Mouse (Mus musculus) neural tube, embryonic 14.5 days (tissue): ENCODE measurements around the gene Mettl17. TPM values are rescaled to one million over a fixed set of nuclear protein-coding genes. Genes with fewer than 3 reads are reported as not detected.
A peak's percentile ranks its signal among the peaks of the same experiment; 100 is the strongest.

Experiments used
- ATAC-seq: fragments of 200-750 bp; cut with Nextera tagmentation; 2 replicates; pipeline ENCODE4 v1.8.0; 2017; ENCODE audit warnings: low read depth, mild to moderate bottlenecking, moderate TSS enrichment, moderate library complexity
- H3K27ac ChIP-seq: fragments of 300-500 bp; sonication (generic); 2 replicates; pipeline ENCODE4 v1.5.1; 2014; ENCODE audit warnings: low read depth, mild to moderate bottlenecking, control low read depth, low read length, moderate library complexity, mixed read lengths
- H3K27me3 ChIP-seq: fragments of 300-500 bp; sonication (generic); 2 replicates; pipeline ENCODE4 v1.6.1; 2014; ENCODE audit warnings: low read length; ENCODE audit not compliant: control insufficient read depth, insufficient read depth
- H3K36me3 ChIP-seq: fragments of 300-500 bp; sonication (generic); 2 replicates; pipeline ENCODE4 v1.6.1; 2014; ENCODE audit warnings: low read length, mixed read lengths; ENCODE audit not compliant: control insufficient read depth, insufficient read depth
- H3K4me1 ChIP-seq: fragments of 300-500 bp; sonication (generic); 2 replicates; pipeline ENCODE4 v1.6.1; 2014; ENCODE audit warnings: low read length; ENCODE audit not compliant: control insufficient read depth, insufficient read depth
- H3K4me2 ChIP-seq: fragments of 300-500 bp; sonication (generic); 2 replicates; pipeline ENCODE4 v1.6.1; 2014; ENCODE audit warnings: mild to moderate bottlenecking, low read depth, low read length, control low read depth
- H3K4me3 ChIP-seq: fragments of 300-500 bp; sonication (generic); 2 replicates; pipeline ENCODE4 v1.5.1; 2014; ENCODE audit warnings: low read depth, low read length, control low read depth, mixed read lengths
- H3K9ac ChIP-seq: fragments of 300-500 bp; sonication (generic); replicated peaks from 2 replicates; pipeline ENCODE4 v1.6.1; 2014; ENCODE audit warnings: low read depth, mild to moderate bottlenecking, control low read depth, low read length, mixed read lengths
- H3K9me3 ChIP-seq: fragments of 300-500 bp; sonication (generic); 2 replicates; pipeline ENCODE4 v1.6.1; 2016; ENCODE audit warnings: low read length; ENCODE audit not compliant: control insufficient read depth
- WGBS: fragments of 180-500 bp; shearing (Covaris S2); extraction: QIAGEN DNeasy Blood & Tissue Kit; methylation state at CpG from one replicate; pipeline ENCODE4 v1.1.7; 2014; 5-methylcytosine and 5-hydroxymethylcytosine counted together
- polyA plus RNA-seq: library from polyadenylated mRNA; unstranded; fragments of >200 nt; fragmentation: Nextera tagmentation; extraction: Ambion mirVana; gene quantifications from 2 replicates; pipeline ENCODE4 v1.2.1, GENCODE M21; 2014

Mettl17 gene
- polyA plus RNA-seq, 1 experiment from 2014 or later = 99.4 TPM

DNA sequence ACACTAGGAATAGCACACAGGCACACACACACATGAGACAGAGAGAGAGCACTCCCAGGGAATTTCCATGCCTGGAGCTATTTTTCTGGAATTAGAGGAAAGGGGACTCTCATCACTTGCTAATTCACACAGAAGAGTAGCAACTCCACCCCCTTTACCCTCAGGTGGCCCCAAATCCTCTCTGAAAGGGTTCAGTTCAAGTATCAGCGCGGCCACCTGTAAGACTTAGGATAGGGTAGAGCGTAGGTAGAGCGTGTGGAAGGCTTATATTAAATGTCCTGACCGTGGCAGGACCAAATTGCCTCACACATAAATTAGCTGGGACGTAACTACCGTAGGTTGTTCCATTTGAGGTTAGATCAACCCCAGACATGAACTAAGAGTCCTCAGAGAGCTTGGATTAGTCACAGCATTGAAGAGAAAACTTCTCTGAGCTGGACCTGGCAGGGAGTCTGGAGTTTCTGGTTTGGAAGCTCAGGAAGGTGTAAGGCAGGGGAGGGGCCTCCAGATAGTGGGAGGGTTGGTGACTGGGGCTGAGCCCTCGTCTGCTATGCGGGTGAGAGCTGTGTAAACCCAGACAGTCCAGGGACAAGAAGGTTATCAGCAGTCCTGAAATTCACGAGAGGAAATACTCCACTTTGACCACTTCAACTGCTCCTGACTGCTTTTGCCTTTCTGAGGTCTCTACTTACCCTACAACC, 8.6 kb downstream of the Mettl17 start:
- H3K27me3 ChIP-seq = no peaks in the 10 kb centered on the region
- no peak overlapping the region for H3K4me3 ChIP-seq
- peaks cover 50% of the 10 kb centered on the region for H3K36me3 ChIP-seq
- no peaks in the 10 kb centered on the region for H3K9me3 ChIP-seq
- no peaks in the 10 kb centered on the region for H3K4me1 ChIP-seq
- H3K9ac ChIP-seq = no peak overlapping the region
- no peak for ATAC-seq
- H3K27ac ChIP-seq = no peak overlapping the region
- H3K4me2 ChIP-seq = no peak overlapping the region
- 38% methylated on average over 10 of the region's 10 CpGs for WGBS

GRCm38 (mm10) chr14:51893809-51894208, 9.2 kb downstream of the Mettl17 start:
- H3K4me1 ChIP-seq = no peaks in the 10 kb centered on the region
- peaks cover 46% of the 10 kb centered on the region for H3K36me3 ChIP-seq
- H3K9ac ChIP-seq = no peak overlapping the region
- no peak overlapping the region for H3K4me3 ChIP-seq
- H3K27me3 ChIP-seq = no peaks in the 10 kb centered on the region
- H3K9me3 ChIP-seq = no peaks in the 10 kb centered on the region
- no peak for ATAC-seq
- 83% methylated on average over 3 of the region's 3 CpGs for WGBS
- no peak overlapping the region for H3K27ac ChIP-seq
- H3K4me2 ChIP-seq = no peak overlapping the region

GRCm38 (mm10) chr14:51895071-51895470, 10.4 kb downstream of the Mettl17 start:
- Histone ChIP-seq H3K27me3 (no peaks in the 10 kb centered on the region), H3K36me3 (peaks cover 33% of the 10 kb centered on the region), H3K9ac (no peak overlapping the region), H3K4me3 (no peak overlapping the region), H3K4me1 (no peaks in the 10 kb centered on the region), H3K27ac (no peak overlapping the region), H3K9me3 (no peaks in the 10 kb centered on the region), H3K4me2 (no peak overlapping the region)
- 86% methylated on average over 14 of the region's 14 CpGs for WGBS
- no peak for ATAC-seq

DNA sequence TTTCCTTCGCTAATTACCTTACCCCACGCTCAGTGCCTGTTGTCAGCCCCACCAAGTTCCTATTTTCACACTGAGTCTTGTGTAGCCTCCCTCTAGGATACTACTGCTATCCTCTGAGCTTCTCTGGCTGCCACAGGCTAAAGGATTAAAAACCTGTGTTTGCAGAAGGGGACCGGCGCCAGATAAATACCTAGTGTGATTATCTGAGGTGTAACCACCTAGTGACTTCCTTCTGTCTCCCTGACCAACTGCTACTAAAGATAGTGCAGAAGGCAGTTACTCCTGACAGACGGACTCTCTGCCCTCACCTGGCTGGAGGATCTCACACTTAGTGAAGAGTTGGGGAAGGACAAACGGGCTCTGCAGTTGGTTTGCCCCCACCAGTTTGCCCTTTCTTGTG, 11.4 kb downstream of the Mettl17 start:
- Histone ChIP-seq H3K9ac (no peak overlapping the region), H3K27me3 (no peaks in the 10 kb centered on the region), H3K9me3 (no peaks in the 10 kb centered on the region), H3K4me1 (no peaks in the 10 kb centered on the region), H3K27ac (no peak overlapping the region), H3K4me2 (no peak overlapping the region), H3K36me3 (peaks cover 24% of the 10 kb centered on the region), H3K4me3 (no peak overlapping the region)
- 90% methylated on average over 6 of the region's 6 CpGs for WGBS
- no peak for ATAC-seq

- WGBS = 77% methylated on average over 8 of the region's 8 CpGs
- H3K9me3 ChIP-seq = no peaks in the 10 kb centered on the region
- H3K27ac ChIP-seq = no peak overlapping the region
- H3K36me3 ChIP-seq = peaks cover 18% of the 10 kb centered on the region
- ATAC-seq = no peak
- no peak overlapping the region for H3K4me2 ChIP-seq
- no peak overlapping the region for H3K4me3 ChIP-seq
- H3K9ac ChIP-seq = no peak overlapping the region
- H3K4me1 ChIP-seq = no peaks in the 10 kb centered on the region
- no peaks in the 10 kb centered on the region for H3K27me3 ChIP-seq
Observed at GRCm38 (mm10) chr14:51896539-51897170, 12.0 kb downstream of the Mettl17 start.

DNA sequence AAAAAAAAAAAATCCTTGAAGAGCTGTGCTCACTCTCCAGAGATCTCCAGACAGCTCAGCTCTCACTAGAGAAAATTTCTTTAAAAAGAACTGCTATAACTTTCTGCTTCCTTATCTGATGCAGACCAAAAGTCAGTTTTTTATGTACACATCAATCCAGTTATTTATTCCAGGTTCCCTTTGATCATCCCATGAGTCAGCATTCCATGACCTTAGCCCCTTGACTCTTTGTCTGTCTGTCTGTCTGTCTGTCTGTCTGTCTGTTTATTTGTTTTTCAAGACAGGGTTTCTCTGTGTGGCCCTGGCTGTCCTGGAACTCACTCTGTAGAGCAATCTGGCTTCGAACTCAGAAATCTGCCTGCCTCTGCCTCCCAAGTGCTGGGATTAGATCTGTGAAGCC, 14.7 kb downstream of the Mettl17 start:
- Histone ChIP-seq H3K4me3 (no peak overlapping the region), H3K27me3 (no peaks in the 10 kb centered on the region), H3K27ac (no peak overlapping the region), H3K4me2 (no peak overlapping the region), H3K9me3 (no peaks in the 10 kb centered on the region), H3K4me1 (no peaks in the 10 kb centered on the region), H3K36me3 (peaks cover 9% of the 10 kb centered on the region; the same call in 1 of the 2 replicates), H3K9ac (no peak overlapping the region)
- WGBS = 92% methylated on average over 1 of the region's 1 CpGs
- ATAC-seq = no peak

DNA sequence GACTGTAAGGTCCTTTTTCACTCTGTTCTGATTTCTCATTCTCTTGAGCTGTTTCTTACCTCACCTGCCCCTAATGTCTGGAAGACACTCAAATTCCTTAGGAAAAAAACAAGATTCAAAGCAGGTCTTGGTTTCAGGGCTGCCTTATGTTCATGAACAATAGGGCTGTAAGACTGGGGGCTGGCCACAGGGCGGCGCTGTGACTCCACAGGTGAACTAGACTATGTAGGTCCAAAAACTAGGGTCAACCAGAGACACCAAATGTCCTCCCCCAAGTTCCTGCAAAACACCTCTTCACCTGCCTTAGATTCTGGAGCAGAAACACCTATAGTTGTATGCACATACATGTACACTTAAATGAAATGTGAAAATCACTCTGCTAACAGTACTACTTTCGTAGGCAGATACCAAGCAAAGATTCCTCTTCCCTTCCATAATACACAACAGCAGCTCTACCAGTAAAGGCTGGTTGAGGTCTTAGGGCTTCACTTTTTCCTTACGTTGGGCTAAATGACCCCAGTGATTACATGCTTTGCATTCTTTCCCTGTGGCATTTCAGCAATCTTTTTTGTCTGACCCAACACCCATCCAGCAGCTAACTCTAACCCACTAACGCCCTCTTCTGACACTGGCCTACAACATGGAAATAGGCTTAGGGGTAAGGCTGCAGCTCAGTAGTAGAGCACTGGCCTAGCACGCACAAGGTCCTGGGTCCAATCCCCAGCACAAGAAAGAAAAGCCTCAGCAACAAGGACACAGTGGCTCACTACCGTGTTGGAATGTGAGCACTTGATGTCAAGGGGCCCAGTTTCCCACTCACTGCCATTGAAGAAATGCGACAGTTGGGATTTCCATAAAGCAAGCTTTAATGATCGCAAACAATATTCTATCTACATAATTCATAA, 18.4 kb downstream of the Mettl17 start:
- Histone ChIP-seq H3K4me2 (no peak overlapping the region), H3K9me3 (no peaks in the 10 kb centered on the region), H3K4me1 (no peaks in the 10 kb centered on the region), H3K9ac (no peak overlapping the region), H3K27ac (no peak overlapping the region), H3K36me3 (no peaks in the 10 kb centered on the region), H3K27me3 (no peaks in the 10 kb centered on the region), H3K4me3 (no peak overlapping the region)
- ATAC-seq = peak; percentile 80
- 61% methylated on average over 9 of the region's 9 CpGs for WGBS

GRCm38 (mm10) chr14:51903782-51904181, 19.1 kb downstream of the Mettl17 start:
- H3K9ac ChIP-seq = no peak overlapping the region
- no peak overlapping the region for H3K27ac ChIP-seq
- H3K9me3 ChIP-seq = no peaks in the 10 kb centered on the region
- no peaks in the 10 kb centered on the region for H3K36me3 ChIP-seq
- no peaks in the 10 kb centered on the region for H3K4me1 ChIP-seq
- no peak overlapping the region for H3K4me3 ChIP-seq
- 92% methylated on average over 9 of the region's 9 CpGs for WGBS
- no peaks in the 10 kb centered on the region for H3K27me3 ChIP-seq
- no peak overlapping the region for H3K4me2 ChIP-seq
- no peak for ATAC-seq

GRCm38 (mm10) chr14:51904706-51905105, 20.1 kb downstream of the Mettl17 start:
- no peaks in the 10 kb centered on the region for H3K27me3 ChIP-seq
- ATAC-seq = no peak
- no peak overlapping the region for H3K4me2 ChIP-seq
- no peaks in the 10 kb centered on the region for H3K4me1 ChIP-seq
- WGBS = 69% methylated on average over 7 of the region's 7 CpGs
- no peaks in the 10 kb centered on the region for H3K9me3 ChIP-seq
- H3K4me3 ChIP-seq = no peak overlapping the region
- no peaks in the 10 kb centered on the region for H3K36me3 ChIP-seq
- no peak overlapping the region for H3K9ac ChIP-seq
- H3K27ac ChIP-seq = no peak overlapping the region
